Mouse (Mus musculus): ENCODE results near the gene Galnt10. TPM values are rescaled to one million over a fixed set of nuclear protein-coding genes. Genes with fewer than 3 reads are reported as not detected.

Gene Galnt10
- total RNA-seq, 2 experiments from 2014 or later, result 6.4 to 6.6 TPM

GRCm38 (mm10) chr11:57718081-57718480 is 72.8 kb downstream of the Galnt10 start:
- DNase-seq (ENCODE audit: low spot score in 2 of 2), result no peak

GRCm38 (mm10) chr11:57719631-57720030 is 74.4 kb downstream of the Galnt10 start:
- DNase-seq (ENCODE audit: low spot score in 2 of 2), result no peak

GRCm38 (mm10) chr11:57720076-57720475 is 74.8 kb downstream of the Galnt10 start:
- no peak for DNase-seq (ENCODE audit: low spot score in 2 of 2)

- no peak for DNase-seq (ENCODE audit: low spot score in 2 of 2)
Measured at GRCm38 (mm10) chr11:57724791-57725463, 79.7 kb downstream of the Galnt10 start.

- DNase-seq (ENCODE audit: low spot score in 2 of 2), result no peak
Measured at GRCm38 (mm10) chr11:57725926-57726325, 80.7 kb downstream of the Galnt10 start.

GRCm38 (mm10) chr11:57727303-57727969 is 82.2 kb downstream of the Galnt10 start:
- DNase-seq (ENCODE audit: low spot score in 2 of 2), result peak; percentile 6 to 40

GRCm38 (mm10) chr11:57732410-57733281 is 87.4 kb downstream of the Galnt10 start:
- no peak for DNase-seq (ENCODE audit: low spot score in 2 of 2)

GRCm38 (mm10) chr11:57747294-57748080 is 102.2 kb downstream of the Galnt10 start:
- DNase-seq (ENCODE audit: low spot score in 2 of 2), result peak in 1 of 2 experiments; percentile 18

- no peak for DNase-seq (ENCODE audit: low spot score in 2 of 2)
Measured at GRCm38 (mm10) chr11:57753538-57754203, 108.4 kb downstream of the Galnt10 start.

- no peak for DNase-seq (ENCODE audit: low spot score in 2 of 2)
Measured at GRCm38 (mm10) chr11:57758621-57759020, 113.4 kb downstream of the Galnt10 start.

- DNase-seq (ENCODE audit: low spot score in 2 of 2), result no peak
Measured at GRCm38 (mm10) chr11:57760509-57761058, 115.3 kb downstream of the Galnt10 start.

- no peak for DNase-seq (ENCODE audit: low spot score in 2 of 2)
Measured at GRCm38 (mm10) chr11:57761347-57761746, 116.1 kb downstream of the Galnt10 start.

- DNase-seq (ENCODE audit: low spot score in 2 of 2), result no peak
Measured at GRCm38 (mm10) chr11:57764124-57764523, 118.9 kb downstream of the Galnt10 start.

- DNase-seq (ENCODE audit: low spot score in 2 of 2), result no peak
Measured at GRCm38 (mm10) chr11:57766617-57767016, 121.4 kb downstream of the Galnt10 start.

GRCm38 (mm10) chr11:57767171-57767570 is 121.9 kb downstream of the Galnt10 start:
- DNase-seq (ENCODE audit: low spot score in 2 of 2), result no peak

- no peak for DNase-seq (ENCODE audit: low spot score in 2 of 2)
Measured at GRCm38 (mm10) chr11:57770776-57771175, 125.5 kb downstream of the Galnt10 start.

- DNase-seq (ENCODE audit: low spot score in 2 of 2), result no peak
Measured at GRCm38 (mm10) chr11:57771676-57772075, 126.4 kb downstream of the Galnt10 start.

- no peak for DNase-seq (ENCODE audit: low spot score in 2 of 2)
Measured at GRCm38 (mm10) chr11:57773479-57773878, 128.2 kb downstream of the Galnt10 start.

- no peak for DNase-seq (ENCODE audit: low spot score in 2 of 2)
Measured at GRCm38 (mm10) chr11:57773936-57774335, 128.7 kb downstream of the Galnt10 start.

GRCm38 (mm10) chr11:57775868-57776267 is 130.6 kb downstream of the Galnt10 start:
- no peak for DNase-seq (ENCODE audit: low spot score in 2 of 2)
